Comparison of ENCODE assay signal across 8 mouse cellular contexts in the genomic region with DNA sequence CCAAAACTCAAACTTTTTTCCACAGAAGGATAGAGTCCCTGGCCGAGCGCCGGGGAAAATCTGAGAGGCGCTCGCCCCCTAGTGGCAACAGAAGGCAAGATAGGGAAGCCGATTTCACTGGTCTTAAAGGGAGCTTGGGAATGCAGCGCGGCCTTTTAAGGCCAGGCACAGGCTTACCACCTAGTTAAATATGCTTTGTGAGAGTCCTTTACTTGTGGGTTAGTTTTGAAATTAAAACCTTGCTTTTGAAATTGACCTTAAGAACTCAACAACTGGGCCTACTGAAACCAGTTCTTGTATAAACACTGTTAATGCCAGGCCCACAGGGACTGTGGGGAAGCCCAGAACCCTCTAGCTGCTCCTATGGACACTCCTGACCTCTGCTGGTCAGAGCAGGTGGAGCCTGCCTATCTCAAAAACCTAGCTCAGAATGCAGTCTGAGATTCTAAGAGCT. TPM values are rescaled to one million over a fixed set of nuclear protein-coding genes. Genes with fewer than 3 reads are reported as not detected.
DNase-seq lines count a peak whose midpoint lies in the region; ATAC-seq and TF ChIP-seq lines count a peak whose summit lies in the region.

No protein-coding gene starts in this region.

- H3K4me3 ChIP-seq in hindbrain, embryonic 11.5 days (ENCODE audit: low read depth, low read length): no peak overlapping the region
- H3K4me3 ChIP-seq in lung, postnatal 0 days (ENCODE audit: low read depth, low read length): no peak overlapping the region

- H3K9ac ChIP-seq in hindbrain, embryonic 11.5 days (ENCODE audit: low read depth, low read length): no peak overlapping the region
- no peak overlapping the region for H3K9ac ChIP-seq in lung, postnatal 0 days (replicated peaks; ENCODE audit: low read depth)

- peak; percentile 66 for TF ChIP-seq CTCF in lung, postnatal 0 days (IDR thresholded peaks at IDR 0.05)

- under 1% methylated on average over 8 of the region's 8 CpGs for WGBS in hindbrain, embryonic 11.5 days
- under 1% methylated on average over 8 of the region's 8 CpGs for WGBS in lung, postnatal 0 days

- no peaks in the 10 kb centered on the region for H3K4me1 ChIP-seq in hindbrain, embryonic 11.5 days (replicated peaks; ENCODE audit: control insufficient read depth, insufficient read depth, low read length)
- H3K4me1 ChIP-seq in lung, postnatal 0 days (ENCODE audit: insufficient read depth, low read depth, low read length): no peaks in the 10 kb centered on the region

- ATAC-seq in hindbrain, embryonic 11.5 days (ENCODE audit: low FRiP score): peak; percentile 96
- ATAC-seq in lung, postnatal 0 days: peak; percentile 98

- no peaks in the 10 kb centered on the region for H3K27me3 ChIP-seq in hindbrain, embryonic 11.5 days (ENCODE audit: control insufficient read depth, insufficient read depth, low read length)
- H3K27me3 ChIP-seq in lung, postnatal 0 days (replicated peaks; ENCODE audit: insufficient read depth, low read length): no peaks in the 10 kb centered on the region

- no peak overlapping the region for H3K4me2 ChIP-seq in hindbrain, embryonic 11.5 days (replicated peaks; ENCODE audit: low read depth, low read length)
- H3K4me2 ChIP-seq in lung, postnatal 0 days (replicated peaks; ENCODE audit: low read depth, low read length): peak overlapping the region; percentile 41

- no peak overlapping the region for H3K27ac ChIP-seq in hindbrain, embryonic 11.5 days (ENCODE audit: low read depth, low read length)
- no peak overlapping the region for H3K27ac ChIP-seq in lung, postnatal 0 days (ENCODE audit: low read length)

- peak; percentile 93 for DNase-seq in NIH3T3 (ENCODE audit: low read depth)
- peak; percentile 40 for DNase-seq in cerebellum, adult 9-11 months
- DNase-seq in frontal cortex, adult 2 months (ENCODE audit: extremely low spot score in 1 of 2, low spot score in 1 of 2): peak; percentile 23 to 87
- peak; percentile 92 for DNase-seq in hindbrain, embryonic 11.5 days (ENCODE audit: low spot score)
- DNase-seq in layer of hippocampus, adult 9-11 months: peak; percentile 58
- peak; percentile 93 for DNase-seq in lung, postnatal 0 days (ENCODE audit: low spot score)
- DNase-seq in ovary, postnatal 14 days (ENCODE audit: low spot score): peak; percentile 75
- peak; percentile 71 to 84 for DNase-seq in thymus, postnatal 10 days (ENCODE audit: low spot score in 2 of 2)

- H3K9me3 ChIP-seq in hindbrain, embryonic 11.5 days (ENCODE audit: control insufficient read depth, low read length): no peaks in the 10 kb centered on the region
- H3K9me3 ChIP-seq in lung, postnatal 0 days (ENCODE audit: low read length): no peaks in the 10 kb centered on the region

- H3K36me3 ChIP-seq in hindbrain, embryonic 11.5 days (ENCODE audit: control insufficient read depth, insufficient read depth, low read length): no peaks in the 10 kb centered on the region
- no peaks in the 10 kb centered on the region for H3K36me3 ChIP-seq in lung, postnatal 0 days (ENCODE audit: insufficient read depth, low read length)

- TF ChIP-seq EP300 in lung, postnatal 0 days (IDR thresholded peaks at IDR 0.05): no peak

RNA-seq across cellular contexts. Expression of a gene that starts 20.2 kb away (rescaled TPM):
- polyA plus RNA-seq in frontal cortex, adult 2 months (2012; rRNA removed): 0.58 and 0.69 TPM in 2 replicates
- polyA plus RNA-seq in hindbrain, embryonic 11.5 days (2014; fragmentation: Nextera tagmentation; extraction: Ambion mirVana): 66.4 and 73.5 TPM in 2 replicates
- 4.2 and 5.6 TPM in 2 replicates for polyA plus RNA-seq in lung, postnatal 0 days (2015; fragmentation: Nextera tagmentation; extraction: Ambion mirVana)

Comparison
In these comparisons a context has a peak if more than half of its experiments do, and no peak if none do; other contexts are left out.
1. DNase-seq: peak in every context shown above with its lines; median percentile 93 in NIH3T3; 93 in lung, postnatal 0 days; 92 in hindbrain, embryonic 11.5 days; 78 in thymus, postnatal 10 days; 75 in ovary, postnatal 14 days; 58 in layer of hippocampus, adult 9-11 months; 55 in frontal cortex, adult 2 months; 40 in cerebellum, adult 9-11 months.
2. RNA of a gene that starts 20.2 kb away (polyA plus RNA-seq): 66.4 to 73.5 TPM in hindbrain, embryonic 11.5 days; 4.2 to 5.6 TPM in lung, postnatal 0 days and 0.58 to 0.69 TPM in frontal cortex, adult 2 months; every median in the first group is over 10 times any median in the second.